Mouse (Mus musculus) MEL (cell line): ENCODE results near the gene Cyp19a1.

ENCODE experiments used
- CHD2 ChIP-seq: IDR thresholded peaks from 2 replicates; pipeline ENCODE4 v1.6.1; 2011; ENCODE audit warnings: low read length, improper control_type of control experiment
- CTCF ChIP-seq, 3 experiments: IDR thresholded peaks in 2 of 3; conservative IDR thresholded peaks in 1 of 3; 2 replicates each; pipeline ENCODE4 v1.5.1; 2011 to 2012; ENCODE audit warnings: low read length in 3 of 3, low read depth in 2 of 3, mild to moderate bottlenecking in 2 of 3, improper control_type of control experiment in 1 of 3, inconsistent platforms in 1 of 3, mixed read lengths in 1 of 3, moderate library complexity in 1 of 3; ENCODE audit not compliant: control insufficient read depth in 1 of 3, insufficient read depth in 1 of 3, poor library complexity in 1 of 3, severe bottlenecking in 1 of 3
- ETS1 ChIP-seq: IDR thresholded peaks from 2 replicates; pipeline ENCODE4 v1.6.1; 2012; ENCODE audit warnings: low read depth, mild to moderate bottlenecking, inconsistent platforms, low read length, improper control_type of control experiment, moderate library complexity
- MAX ChIP-seq: IDR thresholded peaks from 2 replicates; pipeline ENCODE4 v1.6.1; 2011; ENCODE audit warnings: low read length, improper control_type of control experiment
- POLR2A ChIP-seq, 2 experiments: IDR thresholded peaks; 2 replicates each; pipeline ENCODE4 v1.6.1; 2011 to 2012; ENCODE audit warnings: low read length in 2 of 2, mild to moderate bottlenecking in 2 of 2, control low read depth in 1 of 2, improper control_type of control experiment in 1 of 2, low read depth in 1 of 2, moderate library complexity in 1 of 2; ENCODE audit not compliant: control insufficient read depth in 1 of 2, insufficient read depth in 1 of 2, poor library complexity in 1 of 2
- RAD21 ChIP-seq: IDR thresholded peaks from 2 replicates; pipeline ENCODE4 v1.6.1; 2011; ENCODE audit warnings: mild to moderate bottlenecking, low read depth, low read length, improper control_type of control experiment
- UBTF ChIP-seq: IDR thresholded peaks from 2 replicates; pipeline ENCODE4 v1.6.1; 2012; ENCODE audit warnings: low read depth, mild to moderate bottlenecking, inconsistent platforms, low read length, improper control_type of control experiment, moderate library complexity, borderline replicate concordance; ENCODE audit not compliant: insufficient read depth
- USF2 ChIP-seq, 2 experiments: IDR thresholded peaks; 2 replicates each; pipeline ENCODE4 v1.6.1; 2011 to 2012; ENCODE audit warnings: improper control_type of control experiment in 2 of 2, low read length in 2 of 2, borderline replicate concordance in 1 of 2, inconsistent platforms in 1 of 2, low read depth in 1 of 2, mild to moderate bottlenecking in 1 of 2; ENCODE audit not compliant: insufficient read depth in 1 of 2
- ZC3H11A ChIP-seq: IDR thresholded peaks from 2 replicates; pipeline ENCODE4 v1.6.1; 2012; ENCODE audit warnings: low read depth, mild to moderate bottlenecking, inconsistent platforms, low read length, improper control_type of control experiment

- no peak for TF ChIP-seq RAD21
- TF ChIP-seq ZC3H11A, result no peak
- no peak for TF ChIP-seq ETS1
- TF ChIP-seq CTCF (IDR thresholded peaks at IDR 0.05 in 2 of 3, conservative IDR thresholded peaks at IDR 0.05 in 1 of 3; ENCODE audit: control insufficient read depth in 1 of 3, insufficient read depth in 1 of 3, low read depth in 2 of 3, low read length in 3 of 3, poor library complexity in 1 of 3, severe bottlenecking in 1 of 3), result no peak
- no peak for TF ChIP-seq POLR2A (IDR thresholded peaks at IDR 0.05; ENCODE audit: control insufficient read depth in 1 of 2, insufficient read depth in 1 of 2, low read depth in 1 of 2, low read length in 2 of 2, poor library complexity in 1 of 2)
- no peak for TF ChIP-seq MAX
- no peak for TF ChIP-seq USF2 (IDR thresholded peaks at IDR 0.05; ENCODE audit: borderline replicate concordance in 1 of 2, insufficient read depth in 1 of 2, low read depth in 1 of 2, low read length in 2 of 2)
- no peak for TF ChIP-seq UBTF
- TF ChIP-seq CHD2, result no peak
Observed at GRCm38 (mm10) chr9:54316363-54316762, 48.5 kb upstream of the Cyp19a1 start.
